Mouse (Mus musculus): ENCODE measurements around the gene Lrmda. TPM values are rescaled to one million over a fixed set of nuclear protein-coding genes. Genes with fewer than 3 reads are reported as not detected.

The Lrmda gene
- total and polyA plus RNA-seq, 3 experiments: 5.1 to 5.9 TPM; not detected in 1

- H3K79me2 ChIP-seq (ENCODE audit: control insufficient read depth, insufficient read depth, low read length, poor library complexity): no peaks in the 10 kb centered on the region
- no peak overlapping the region for H3K4me3 ChIP-seq (ENCODE audit: control insufficient read depth in 1 of 2, insufficient read depth in 1 of 2, low read depth in 2 of 2, low read length in 2 of 2)
- DNase-seq (ENCODE audit: low read depth, low spot score): no peak
- TF ChIP-seq NELFE (IDR thresholded peaks at IDR 0.05; ENCODE audit: low read depth, low read length) (no peak), RCOR1 (IDR thresholded peaks at IDR 0.05; ENCODE audit: low read depth, low read length) (no peak), BHLHE40 (IDR thresholded peaks at IDR 0.05; ENCODE audit: borderline replicate concordance, low read depth, low read length) (no peak), ETS1 (IDR thresholded peaks at IDR 0.05; ENCODE audit: low read depth, low read length) (no peak), MAFK (IDR thresholded peaks at IDR 0.05; ENCODE audit: borderline replicate concordance, low read depth, low read length) (no peak), ZMIZ1 (IDR thresholded peaks at IDR 0.05; ENCODE audit: low read depth, low read length) (no peak), GATA1 (IDR thresholded peaks at IDR 0.05; ENCODE audit: low read depth, low read length) (no peak), ZNF384 (IDR thresholded peaks at IDR 0.05; ENCODE audit: low read depth, low read length) (no peak), CHD1 (IDR thresholded peaks at IDR 0.05; ENCODE audit: low read depth, low read length) (no peak)
- H3K27me3 ChIP-seq (ENCODE audit: control insufficient read depth in 1 of 2, insufficient read depth in 2 of 2, low read length in 2 of 2): no peaks in the 10 kb centered on the region
- no peaks in the 10 kb centered on the region for H3K36me3 ChIP-seq (ENCODE audit: control insufficient read depth in 1 of 2, insufficient read depth in 2 of 2, low read length in 2 of 2)
- H3K9ac ChIP-seq (ENCODE audit: control insufficient read depth, low read depth, low read length, poor library complexity, severe bottlenecking): no peak overlapping the region
- H3K27ac ChIP-seq (ENCODE audit: control insufficient read depth, low read depth, low read length): no peak overlapping the region
- no peaks in the 10 kb centered on the region for H3K9me3 ChIP-seq (replicated peaks; ENCODE audit: insufficient read depth, low read length)
- H3K4me1 ChIP-seq (ENCODE audit: control insufficient read depth in 1 of 2, insufficient read depth in 2 of 2, low read length in 2 of 2): no peaks in the 10 kb centered on the region
Measured at GRCm38 (mm10) chr14:22126276-22126675, 106.8 kb downstream of the Lrmda start.

DNA sequence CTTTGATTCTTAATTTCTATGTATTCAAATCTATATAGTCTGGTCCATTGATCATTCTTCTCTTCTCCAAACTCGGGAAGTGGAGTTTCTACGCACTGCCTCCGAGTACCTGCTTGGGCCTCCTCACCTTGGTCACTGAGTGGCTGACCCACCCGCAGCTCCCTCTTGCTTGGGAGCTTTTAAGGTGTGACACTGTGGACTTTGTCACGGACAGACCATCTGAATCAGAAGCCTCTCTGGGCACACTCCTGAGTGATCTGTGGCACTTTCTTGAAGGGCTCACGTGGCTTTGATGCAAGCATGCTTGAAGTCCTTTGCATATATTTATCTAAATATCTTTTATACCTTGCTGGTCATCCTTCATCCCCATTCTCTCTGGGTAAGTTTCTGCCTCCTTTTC, 107.3 kb downstream of the Lrmda start:
- no peaks in the 10 kb centered on the region for H3K79me2 ChIP-seq (ENCODE audit: control insufficient read depth, insufficient read depth, low read length, poor library complexity)
- no peaks in the 10 kb centered on the region for H3K4me1 ChIP-seq (ENCODE audit: control insufficient read depth in 1 of 2, insufficient read depth in 2 of 2, low read length in 2 of 2)
- no peaks in the 10 kb centered on the region for H3K9me3 ChIP-seq (replicated peaks; ENCODE audit: insufficient read depth, low read length)
- TF ChIP-seq E2F4 (IDR thresholded peaks at IDR 0.05; ENCODE audit: borderline replicate concordance, low read depth, low read length) (no peak), GABPA (IDR thresholded peaks at IDR 0.05; ENCODE audit: low read depth, low read length) (no peak), ELF1 (IDR thresholded peaks at IDR 0.05; ENCODE audit: low read depth, low read length) (no peak), CTCF (IDR thresholded peaks at IDR 0.05 in 2 of 3, conservative IDR thresholded peaks at IDR 0.05 in 1 of 3; ENCODE audit: control insufficient read depth in 1 of 3, insufficient read depth in 1 of 3, low read depth in 2 of 3, low read length in 3 of 3, poor library complexity in 1 of 3, severe bottlenecking in 1 of 3) (no peak), MAFK (IDR thresholded peaks at IDR 0.05; ENCODE audit: borderline replicate concordance, low read depth, low read length) (no peak), ZMIZ1 (IDR thresholded peaks at IDR 0.05; ENCODE audit: low read depth, low read length) (no peak), ZNF384 (IDR thresholded peaks at IDR 0.05; ENCODE audit: low read depth, low read length) (no peak), CHD2 (IDR thresholded peaks at IDR 0.05; ENCODE audit: low read length) (no peak), NELFE (IDR thresholded peaks at IDR 0.05; ENCODE audit: low read depth, low read length) (no peak), POLR2AphosphoS5 (IDR thresholded peaks at IDR 0.05; ENCODE audit: borderline replicate concordance, low read depth, low read length) (no peak), MYB (IDR thresholded peaks at IDR 0.05; ENCODE audit: low read depth, low read length) (no peak), ZC3H11A (IDR thresholded peaks at IDR 0.05; ENCODE audit: low read depth, low read length) (no peak), BHLHE40 (IDR thresholded peaks at IDR 0.05; ENCODE audit: borderline replicate concordance, low read depth, low read length) (no peak), ETS1 (IDR thresholded peaks at IDR 0.05; ENCODE audit: low read depth, low read length) (no peak), NRF1 (IDR thresholded peaks at IDR 0.05; ENCODE audit: insufficient read depth, low read depth, low read length, poor library complexity, severe bottlenecking) (no peak), SIN3A (IDR thresholded peaks at IDR 0.05; ENCODE audit: low read length) (no peak), UBTF (IDR thresholded peaks at IDR 0.05; ENCODE audit: borderline replicate concordance, insufficient read depth, low read depth, low read length) (no peak), MAX (IDR thresholded peaks at IDR 0.05; ENCODE audit: low read length) (no peak), MYC (IDR thresholded peaks at IDR 0.05; ENCODE audit: low read depth, low read length) (no peak), TCF12 (IDR thresholded peaks at IDR 0.05; ENCODE audit: low read depth, low read length) (no peak)
- H3K4me3 ChIP-seq (ENCODE audit: control insufficient read depth in 1 of 2, insufficient read depth in 1 of 2, low read depth in 2 of 2, low read length in 2 of 2): no peak overlapping the region
- DNase-seq (ENCODE audit: low read depth, low spot score): no peak
- no peaks in the 10 kb centered on the region for H3K27me3 ChIP-seq (ENCODE audit: control insufficient read depth in 1 of 2, insufficient read depth in 2 of 2, low read length in 2 of 2)
- no peak overlapping the region for H3K9ac ChIP-seq (ENCODE audit: control insufficient read depth, low read depth, low read length, poor library complexity, severe bottlenecking)
- no peaks in the 10 kb centered on the region for H3K36me3 ChIP-seq (ENCODE audit: control insufficient read depth in 1 of 2, insufficient read depth in 2 of 2, low read length in 2 of 2)
- H3K27ac ChIP-seq (ENCODE audit: control insufficient read depth, low read depth, low read length): no peak overlapping the region
